Mouse (Mus musculus) forebrain, embryonic 16.5 days (tissue): Measurements from ENCODE around the gene Pygb. TPM values are rescaled to one million over a fixed set of nuclear protein-coding genes. Genes with fewer than 3 reads are reported as not detected.

ENCODE experiments used
- ATAC-seq: fragments of 200-750 bp; cut with Nextera tagmentation; 2 replicates; pipeline ENCODE4 v1.8.0; 2017; ENCODE audit warnings: mild to moderate bottlenecking, moderate library complexity
- H3K27ac ChIP-seq: fragments of 300-500 bp; sonication (generic); 2 replicates; pipeline ENCODE4 v1.5.1; 2014; ENCODE audit warnings: low read length, control low read depth
- H3K27me3 ChIP-seq: fragments of 300-500 bp; sonication (generic); replicated peaks from 2 replicates; pipeline ENCODE4 v1.6.1; 2014; ENCODE audit warnings: low read length; ENCODE audit not compliant: control insufficient read depth, insufficient read depth
- H3K36me3 ChIP-seq: fragments of 300-500 bp; sonication (generic); 2 replicates; pipeline ENCODE4 v1.6.1; 2014; ENCODE audit not compliant: control insufficient read depth, insufficient read depth
- H3K4me1 ChIP-seq: fragments of 300-500 bp; sonication (generic); replicated peaks from 2 replicates; pipeline ENCODE4 v1.6.1; 2014; ENCODE audit warnings: low read length; ENCODE audit not compliant: control insufficient read depth, insufficient read depth
- H3K4me2 ChIP-seq: fragments of 300-500 bp; sonication (generic); 2 replicates; pipeline ENCODE4 v1.6.1; 2014; ENCODE audit warnings: mild to moderate bottlenecking, low read length, control low read depth
- H3K4me3 ChIP-seq: fragments of 300-500 bp; sonication (generic); replicated peaks from 2 replicates; pipeline ENCODE4 v1.5.1; 2014; ENCODE audit warnings: mild to moderate bottlenecking, low read length, control low read depth
- H3K9ac ChIP-seq: fragments of 300-500 bp; sonication (generic); replicated peaks from 2 replicates; pipeline ENCODE4 v1.6.1; 2014; ENCODE audit warnings: low read depth, low read length, control low read depth
- H3K9me3 ChIP-seq: fragments of 300-500 bp; sonication (generic); 2 replicates; pipeline ENCODE4 v1.6.1; 2016; ENCODE audit warnings: low read length; ENCODE audit not compliant: control insufficient read depth
- WGBS: fragments of 180-500 bp; shearing (Covaris S2); extraction: QIAGEN DNeasy Blood & Tissue Kit; methylation state at CpG from one replicate; pipeline ENCODE4 v1.1.7; 2014; 5-methylcytosine and 5-hydroxymethylcytosine counted together
- polyA plus RNA-seq: library from polyadenylated mRNA; unstranded; fragments of >200 nt; fragmentation: Nextera tagmentation; extraction: Ambion mirVana; gene quantifications from 2 replicates; pipeline ENCODE4 v1.2.1, GENCODE M21; 2015

The Pygb gene
- polyA plus RNA-seq, 1 experiment from 2014 or later = 102 TPM

- WGBS = 73% methylated on average over 2 of the region's 2 CpGs
- no peak for ATAC-seq
These were observed 3.7 kb upstream of the Pygb start for GRCm38 (mm10) chr2:150782801-150783200.

GRCm38 (mm10) chr2:150787234-150787771, 768 bp downstream of the Pygb start:
- ATAC-seq = peak; percentile 47
- peak overlapping the region; percentile 33; the same call in 1 of the 2 replicates for H3K27ac ChIP-seq
- peak overlapping the region; percentile 88 for H3K4me2 ChIP-seq
- peaks cover 26% of the 10 kb centered on the region for H3K4me1 ChIP-seq
- no peaks in the 10 kb centered on the region for H3K9me3 ChIP-seq
- WGBS = under 1% methylated on average over 23 of the region's 23 CpGs
- H3K36me3 ChIP-seq = no peaks in the 10 kb centered on the region
- H3K9ac ChIP-seq = peak overlapping the region; percentile 82
- peaks cover 5% of the 10 kb centered on the region; the same call in 1 of the 2 replicates for H3K27me3 ChIP-seq
- H3K4me3 ChIP-seq = peak overlapping the region; percentile 86

More at GRCm38 (mm10) chr2:150782801-150783200, 3.7 kb upstream of the Pygb start:
- Histone ChIP-seq H3K27me3 (peaks cover 5% of the 10 kb centered on the region; the same call in 1 of the 2 replicates), H3K9me3 (no peaks in the 10 kb centered on the region), H3K4me1 (peaks cover 9% of the 10 kb centered on the region), H3K9ac (no peak overlapping the region), H3K36me3 (no peaks in the 10 kb centered on the region), H3K27ac (no peak overlapping the region), H3K4me2 (no peak overlapping the region), H3K4me3 (no peak overlapping the region)

DNA sequence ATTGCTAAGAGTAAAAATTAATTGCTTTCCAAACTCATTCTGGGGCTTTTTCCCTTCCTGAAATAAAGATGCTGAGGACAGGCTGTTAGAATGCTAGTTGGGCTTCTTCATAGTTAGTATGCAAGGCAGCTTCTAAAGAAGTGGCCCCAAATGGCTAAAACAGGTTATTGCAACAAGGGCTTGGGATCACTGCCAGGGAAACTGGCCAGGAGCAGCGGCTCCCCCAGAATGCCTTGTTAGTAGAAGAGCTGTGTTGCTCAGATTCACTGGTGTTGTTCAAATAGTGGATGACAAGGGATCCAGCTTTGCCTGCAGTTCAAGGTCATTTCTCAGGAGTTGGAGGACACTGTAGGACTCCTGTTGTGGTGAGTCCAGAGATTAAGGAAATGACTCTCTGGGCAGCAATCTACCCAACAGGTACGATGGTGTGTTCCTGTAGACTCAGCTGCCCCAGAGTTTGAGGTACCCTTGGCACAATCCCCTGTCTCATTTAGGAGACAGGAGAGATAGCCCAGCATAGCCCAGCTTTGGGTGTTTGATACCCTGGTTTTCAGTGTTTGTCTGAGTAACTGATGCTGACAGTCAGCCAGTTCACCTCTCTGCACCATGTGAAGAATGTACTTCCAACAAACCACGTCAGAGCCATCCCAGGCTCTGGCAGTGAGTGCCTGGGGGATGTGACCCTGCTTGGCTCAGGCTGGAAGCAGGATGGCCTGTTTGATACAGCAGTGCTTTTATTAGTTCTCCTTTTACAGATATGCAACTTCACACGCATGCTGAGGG, 2.4 kb downstream of the Pygb start:
- no peak for ATAC-seq
- H3K4me2 ChIP-seq = peak overlapping the region; percentile 36
- 33% methylated on average over 4 of the region's 4 CpGs for WGBS
- no peaks in the 10 kb centered on the region for H3K9me3 ChIP-seq
- H3K27me3 ChIP-seq = peaks cover 5% of the 10 kb centered on the region; the same call in 1 of the 2 replicates
- H3K4me3 ChIP-seq = no peak overlapping the region; the same call in 1 of the 2 replicates
- H3K36me3 ChIP-seq = no peaks in the 10 kb centered on the region
- peak overlapping the region; percentile 38; the same call in 1 of the 2 replicates for H3K27ac ChIP-seq
- H3K9ac ChIP-seq = no peak overlapping the region
- peaks cover 26% of the 10 kb centered on the region for H3K4me1 ChIP-seq

DNA sequence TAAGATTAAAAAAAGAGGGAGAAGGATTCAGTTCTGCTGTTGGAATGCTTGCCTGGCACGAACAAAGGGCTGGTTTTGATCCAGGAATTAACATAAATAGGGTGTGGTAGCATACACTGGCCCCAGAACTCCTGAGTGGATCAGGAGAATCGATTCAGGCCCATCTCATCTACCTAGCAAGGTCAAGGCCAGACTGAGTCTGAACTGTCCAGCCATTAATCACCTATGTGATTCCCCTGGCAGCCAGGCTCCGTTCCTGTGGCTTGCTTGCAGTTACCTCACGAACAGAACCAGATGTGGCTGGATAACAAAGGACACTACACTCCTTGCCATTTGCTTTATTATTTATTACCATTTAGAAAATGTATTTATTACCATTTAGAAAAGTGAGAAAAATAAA, 6.8 kb downstream of the Pygb start:
- Histone ChIP-seq H3K27me3 (no peaks in the 10 kb centered on the region), H3K27ac (no peak overlapping the region), H3K9me3 (no peaks in the 10 kb centered on the region), H3K4me2 (no peak overlapping the region), H3K36me3 (peaks cover 6% of the 10 kb centered on the region; the same call in 1 of the 2 replicates), H3K4me3 (no peak overlapping the region), H3K4me1 (peaks cover 12% of the 10 kb centered on the region), H3K9ac (no peak overlapping the region)
- WGBS = 90% methylated on average over 4 of the region's 4 CpGs
- ATAC-seq = no peak

GRCm38 (mm10) chr2:150798084-150798483, 11.5 kb downstream of the Pygb start:
- 85% methylated on average over 7 of the region's 7 CpGs for WGBS
- Histone ChIP-seq H3K4me1 (no peaks in the 10 kb centered on the region), H3K36me3 (peaks cover 8% of the 10 kb centered on the region)

DNA sequence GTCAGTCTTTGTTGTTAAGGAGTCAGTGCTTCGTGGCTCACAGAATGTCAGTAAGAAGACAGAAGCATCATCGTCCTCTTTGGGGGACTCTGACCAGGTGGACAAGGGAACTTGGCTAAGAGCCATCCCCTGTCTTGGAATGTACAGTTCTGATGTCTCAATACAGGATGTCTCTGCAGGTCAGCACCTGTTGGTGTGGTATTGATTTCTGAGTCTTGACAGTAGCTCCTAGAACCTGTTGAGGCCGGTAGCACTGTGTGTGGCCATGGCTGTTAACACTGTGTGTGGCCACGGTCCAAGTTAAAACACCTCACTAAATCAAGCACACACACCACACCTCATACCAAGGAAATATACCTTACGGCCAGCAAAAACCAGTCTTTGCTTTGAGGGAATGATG, 14.1 kb downstream of the Pygb start:
- Histone ChIP-seq H3K36me3 (peaks cover 7% of the 10 kb centered on the region), H3K27me3 (no peaks in the 10 kb centered on the region), H3K9ac (no peak overlapping the region), H3K4me1 (no peaks in the 10 kb centered on the region), H3K4me3 (no peak overlapping the region), H3K27ac (no peak overlapping the region), H3K4me2 (no peak overlapping the region), H3K9me3 (no peaks in the 10 kb centered on the region)
- no peak for ATAC-seq
- WGBS = 92% methylated on average over 5 of the region's 5 CpGs

More at GRCm38 (mm10) chr2:150798084-150798483, 11.5 kb downstream of the Pygb start:
- Histone ChIP-seq H3K4me3 (no peak overlapping the region), H3K9ac (no peak overlapping the region), H3K27me3 (no peaks in the 10 kb centered on the region), H3K4me2 (no peak overlapping the region), H3K27ac (no peak overlapping the region), H3K9me3 (no peaks in the 10 kb centered on the region)
- no peak for ATAC-seq

DNA sequence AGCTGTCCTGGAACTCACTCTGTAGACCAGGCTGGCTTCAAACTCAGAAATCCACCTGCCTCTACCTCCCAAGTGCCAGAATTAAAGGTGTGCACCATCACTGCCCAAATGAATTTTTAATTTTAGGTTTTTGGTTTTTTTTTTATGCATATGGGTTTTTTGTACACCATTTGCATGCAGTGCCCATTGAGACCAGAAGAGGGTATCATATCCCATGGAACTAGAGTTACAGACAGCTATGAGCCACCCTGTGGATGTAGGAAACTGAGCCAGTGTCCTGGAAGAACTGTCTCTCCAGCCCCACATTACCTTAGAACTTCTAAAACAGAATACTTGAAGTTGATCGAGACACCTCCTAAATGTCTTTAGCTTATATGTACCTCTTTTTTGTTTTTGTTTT, 16.5 kb downstream of the Pygb start:
- Histone ChIP-seq H3K27me3 (no peaks in the 10 kb centered on the region), H3K9me3 (no peaks in the 10 kb centered on the region), H3K27ac (no peak overlapping the region), H3K9ac (no peak overlapping the region), H3K4me1 (no peaks in the 10 kb centered on the region), H3K36me3 (peaks cover 4% of the 10 kb centered on the region), H3K4me2 (no peak overlapping the region), H3K4me3 (no peak overlapping the region)
- 100% methylated on average over 1 of the region's 1 CpGs for WGBS
- ATAC-seq = no peak

GRCm38 (mm10) chr2:150808381-150808780, 21.8 kb downstream of the Pygb start:
- H3K4me2 ChIP-seq = no peak overlapping the region
- H3K27ac ChIP-seq = no peak overlapping the region
- peak; percentile 72 for ATAC-seq
- H3K36me3 ChIP-seq = peaks cover 8% of the 10 kb centered on the region; the same call in 1 of the 2 replicates
- 61% methylated on average over 6 of the region's 6 CpGs for WGBS
- no peaks in the 10 kb centered on the region for H3K27me3 ChIP-seq
- H3K4me1 ChIP-seq = no peaks in the 10 kb centered on the region
- no peak overlapping the region for H3K9ac ChIP-seq
- no peaks in the 10 kb centered on the region for H3K9me3 ChIP-seq
- H3K4me3 ChIP-seq = no peak overlapping the region

GRCm38 (mm10) chr2:150808812-150809211, 22.3 kb downstream of the Pygb start:
- 0 out of 2 replicates have a peak, but pooled peaks have one; percentile 19 for ATAC-seq
- H3K9me3 ChIP-seq = no peaks in the 10 kb centered on the region
- WGBS = 83% methylated on average over 6 of the region's 6 CpGs
- no peak overlapping the region for H3K4me2 ChIP-seq
- peaks cover 9% of the 10 kb centered on the region; the same call in 1 of the 2 replicates for H3K36me3 ChIP-seq
- H3K27me3 ChIP-seq = no peaks in the 10 kb centered on the region
- H3K27ac ChIP-seq = no peak overlapping the region
- no peak overlapping the region for H3K4me3 ChIP-seq
- no peaks in the 10 kb centered on the region for H3K4me1 ChIP-seq
- no peak overlapping the region for H3K9ac ChIP-seq
